Comparison of ENCODE assay signal across 16 mouse cellular contexts in the genomic region with DNA sequence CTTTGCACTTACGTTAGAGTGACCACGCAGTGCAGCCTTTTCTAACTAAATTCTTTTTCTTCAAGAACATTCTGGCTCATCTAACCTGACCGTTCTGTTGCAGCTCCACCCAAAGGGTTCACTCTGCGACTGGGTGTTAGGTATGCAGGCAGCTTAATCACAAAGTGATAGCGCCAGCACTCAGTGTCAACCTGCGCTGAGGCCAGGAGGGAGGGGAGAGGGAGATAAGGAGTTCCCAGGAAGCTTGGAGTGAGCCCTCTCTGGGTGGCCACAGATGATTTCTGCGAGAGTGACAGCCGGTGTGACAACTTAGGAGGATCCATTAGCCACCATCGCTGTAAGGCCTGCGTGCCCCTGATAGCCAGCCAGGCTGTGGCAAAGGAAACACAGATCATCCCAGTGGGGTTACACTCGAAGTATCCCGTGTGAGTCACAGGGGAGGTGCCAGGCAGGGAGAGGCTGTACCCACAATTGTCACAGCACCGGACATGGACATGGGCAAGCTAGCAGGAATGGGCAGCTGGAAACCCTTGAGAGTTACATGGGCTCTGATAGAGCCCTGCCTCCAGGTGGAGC. TPM values are rescaled to one million over a fixed set of nuclear protein-coding genes. Genes with fewer than 3 reads are reported as not detected.
DNase-seq lines count a peak whose midpoint lies in the region; ATAC-seq lines count a peak whose summit lies in the region.
"Had no signal": no experiment of that assay in that cellular context is flagged by ENCODE, and none has a peak within 500 bp of the region (broad histone marks: within the 10 kb centered on the region; RNA-seq: fewer than 3 reads in every experiment).

No protein-coding gene starts in this region.

- no peak overlapping the region for H3K9ac ChIP-seq in embryonic facial prominence, embryonic 15.5 days
- H3K9ac ChIP-seq in intestine, embryonic 15.5 days: no peak overlapping the region
- H3K9ac ChIP-seq in stomach, embryonic 15.5 days: no peak overlapping the region
- H3K9ac ChIP-seq: hindbrain, embryonic 14.5 days; midbrain, embryonic 13.5 days had no signal

- H3K27ac ChIP-seq in embryonic facial prominence, embryonic 15.5 days (replicated peaks): peak overlapping the region; percentile 48; the same call in 1 of the 2 replicates
- H3K27ac ChIP-seq in intestine, embryonic 15.5 days: peak overlapping the region; percentile 36; the same call in 1 of the 2 replicates
- H3K27ac ChIP-seq in stomach, embryonic 15.5 days: peak overlapping the region; percentile 9; the same call in 1 of the 2 replicates
- H3K27ac ChIP-seq: hindbrain, embryonic 14.5 days; macrophage; midbrain, embryonic 13.5 days had no signal

- no peak overlapping the region for H3K4me3 ChIP-seq in embryonic facial prominence, embryonic 15.5 days (replicated peaks)
- H3K4me3 ChIP-seq in intestine, embryonic 15.5 days (replicated peaks): no peak overlapping the region
- H3K4me3 ChIP-seq in stomach, embryonic 15.5 days (replicated peaks): no peak overlapping the region
- H3K4me3 ChIP-seq: midbrain, embryonic 13.5 days had no signal

- DNase-seq in heart, adult 18-20 months: peak; percentile 37
- DNase-seq in heart, postnatal 4 days: no peak
- no peak for DNase-seq in cerebellum, postnatal 36 days
- DNase-seq in lung, postnatal 25 days (ENCODE audit: low spot score): no peak
- DNase-seq: adrenal gland, postnatal 10 days; cerebellum, postnatal 10 days; kidney, adult 9 months; left cerebral cortex, postnatal 4 days; lung, adult 2 months had no signal

- 86% methylated on average over 13 of the region's 13 CpGs for WGBS in embryonic facial prominence, embryonic 15.5 days
- 70% methylated on average over 13 of the region's 13 CpGs for WGBS in intestine, embryonic 15.5 days
- WGBS in stomach, embryonic 15.5 days: 70% methylated on average over 13 of the region's 13 CpGs

- no peaks in the 10 kb centered on the region for H3K9me3 ChIP-seq in embryonic facial prominence, embryonic 15.5 days (replicated peaks)
- H3K9me3 ChIP-seq in intestine, embryonic 15.5 days: no peaks in the 10 kb centered on the region
- H3K9me3 ChIP-seq in stomach, embryonic 15.5 days: no peaks in the 10 kb centered on the region
- H3K9me3 ChIP-seq: midbrain, embryonic 13.5 days had no signal

- no peak for ATAC-seq in embryonic facial prominence, embryonic 15.5 days (ENCODE audit: insufficient number of reproducible peaks, low FRiP score, low TSS enrichment, low read depth)
- ATAC-seq in intestine, embryonic 15.5 days: peak; percentile 44; the same call in 1 of the 2 replicates
- ATAC-seq in stomach, embryonic 15.5 days (ENCODE audit: insufficient read depth, low FRiP score, low read depth): peak; percentile 50; the same call in 1 of the 2 replicates
- ATAC-seq: midbrain, embryonic 13.5 days had no signal

- H3K27me3 ChIP-seq in embryonic facial prominence, embryonic 15.5 days: no peaks in the 10 kb centered on the region
- no peaks in the 10 kb centered on the region for H3K27me3 ChIP-seq in intestine, embryonic 15.5 days (replicated peaks)
- no peaks in the 10 kb centered on the region for H3K27me3 ChIP-seq in stomach, embryonic 15.5 days (replicated peaks)
- H3K27me3 ChIP-seq: midbrain, embryonic 13.5 days had no signal

- H3K4me1 ChIP-seq in embryonic facial prominence, embryonic 15.5 days: peaks cover 4% of the 10 kb centered on the region
- peaks cover 25% of the 10 kb centered on the region for H3K4me1 ChIP-seq in intestine, embryonic 15.5 days (replicated peaks)
- H3K4me1 ChIP-seq in stomach, embryonic 15.5 days: peaks cover 12% of the 10 kb centered on the region; the same call in 1 of the 2 replicates
- H3K4me1 ChIP-seq: midbrain, embryonic 13.5 days had no signal

- H3K36me3 ChIP-seq in embryonic facial prominence, embryonic 15.5 days: peaks cover 84% of the 10 kb centered on the region
- H3K36me3 ChIP-seq in intestine, embryonic 15.5 days: peaks cover 32% of the 10 kb centered on the region
- H3K36me3 ChIP-seq in stomach, embryonic 15.5 days: peaks cover 28% of the 10 kb centered on the region
- H3K36me3 ChIP-seq: G1E had no signal

- no peak overlapping the region for H3K4me2 ChIP-seq in embryonic facial prominence, embryonic 15.5 days (replicated peaks)
- no peak overlapping the region for H3K4me2 ChIP-seq in intestine, embryonic 15.5 days (replicated peaks)
- H3K4me2 ChIP-seq in stomach, embryonic 15.5 days: no peak overlapping the region
- H3K4me2 ChIP-seq: hindbrain, embryonic 14.5 days; midbrain, embryonic 13.5 days had no signal

RNA-seq across cellular contexts. Expression of a gene that starts 24.3 kb away (rescaled TPM):
- 10 to 100 TPM; 54.5 to 74.1 TPM for total RNA-seq in heart, adult 18-20 months (2021)
- 10 to 100 TPM; 69.2 to 71.4 TPM for total RNA-seq in heart, postnatal 4 days (2021)
- 258 and 266 TPM in 2 replicates for polyA plus RNA-seq in embryonic facial prominence, embryonic 15.5 days (2015; fragmentation: Nextera tagmentation; extraction: Ambion mirVana)
- 184 and 194 TPM in 2 replicates for polyA plus RNA-seq in intestine, embryonic 15.5 days (2015; fragmentation: Nextera tagmentation; extraction: Ambion mirVana)
- 209 and 235 TPM in 2 replicates for polyA plus RNA-seq in stomach, embryonic 15.5 days (2015; fragmentation: Nextera tagmentation; extraction: Ambion mirVana)
- polyA plus RNA-seq: G1E, macrophage had no signal

Comparison
In these comparisons a context has a peak if more than half of its experiments do, and no peak if none do; other contexts are left out.
1. DNase-seq: peak in heart, adult 18-20 months (2 of 2); none in heart, postnatal 4 days (single experiment), cerebellum, postnatal 36 days (0 of 2) and lung, postnatal 25 days (single experiment).
2. Peak in every context shown above with its lines, with median percentiles within 50 percentile points of each other: H3K27ac ChIP-seq.